28 mouse cellular contexts compared by ENCODE assay signal in genomic region chr10:105034711-105035386, GRCm38 (mm10).
DNase-seq lines count a peak whose midpoint lies in the region; ATAC-seq and TF ChIP-seq lines count a peak whose summit lies in the region.
"Had no signal": no experiment of that assay in that cellular context is flagged by ENCODE, and none has a peak within 500 bp of the region (broad histone marks: within the 10 kb centered on the region; RNA-seq: fewer than 3 reads in every experiment).

No protein-coding gene starts in this region.

- no peaks in the 10 kb centered on the region for H3K4me1 ChIP-seq in hindbrain, postnatal 0 days (ENCODE audit: insufficient read depth, low read length)
- no peaks in the 10 kb centered on the region for H3K4me1 ChIP-seq in hindbrain, embryonic 14.5 days (replicated peaks; ENCODE audit: control insufficient read depth, insufficient read depth, low read length)
- H3K4me1 ChIP-seq in midbrain, embryonic 11.5 days (ENCODE audit: control insufficient read depth, insufficient read depth, low read length) = no peaks in the 10 kb centered on the region
- no peaks in the 10 kb centered on the region for H3K4me1 ChIP-seq in midbrain, embryonic 15.5 days
- H3K4me1 ChIP-seq: embryonic facial prominence, embryonic 12.5 days; heart, embryonic 13.5 days; hindbrain, embryonic 15.5 days; kidney, embryonic 15.5 days; limb, embryonic 12.5 days; liver, embryonic 15.5 days; lung, embryonic 15.5 days; megakaryocyte, embryonic 14.5 days; neural tube, embryonic 12.5 days had no signal

- H3K4me2 ChIP-seq in hindbrain, postnatal 0 days (ENCODE audit: low read depth, low read length) = no peak overlapping the region
- no peak overlapping the region for H3K4me2 ChIP-seq in hindbrain, embryonic 14.5 days (replicated peaks)
- H3K4me2 ChIP-seq in midbrain, embryonic 11.5 days = no peak overlapping the region
- H3K4me2 ChIP-seq in midbrain, embryonic 15.5 days = no peak overlapping the region
- H3K4me2 ChIP-seq: embryonic facial prominence, embryonic 12.5 days; heart, embryonic 13.5 days; hindbrain, embryonic 15.5 days; kidney, embryonic 15.5 days; limb, embryonic 12.5 days; liver, embryonic 15.5 days; lung, embryonic 15.5 days; neural tube, embryonic 12.5 days had no signal

- ATAC-seq in hindbrain, postnatal 0 days = no peak
- no peak for ATAC-seq in hindbrain, embryonic 14.5 days (ENCODE audit: low FRiP score)
- ATAC-seq in midbrain, embryonic 11.5 days (ENCODE audit: low FRiP score) = no peak
- ATAC-seq in midbrain, embryonic 15.5 days (replicated peaks) = no peak
- ATAC-seq: activated CD4-positive, CD25-positive, alpha-beta regulatory T cell, adult 4 months; midbrain, embryonic 16.5 days had no signal

- H3K4me3 ChIP-seq in hindbrain, postnatal 0 days (ENCODE audit: low read length) = no peak overlapping the region
- no peak overlapping the region for H3K4me3 ChIP-seq in hindbrain, embryonic 14.5 days (replicated peaks; ENCODE audit: low read length)
- no peak overlapping the region for H3K4me3 ChIP-seq in midbrain, embryonic 11.5 days (ENCODE audit: low read depth, low read length)
- no peak overlapping the region for H3K4me3 ChIP-seq in midbrain, embryonic 15.5 days
- H3K4me3 ChIP-seq: embryonic facial prominence, embryonic 12.5 days; heart, embryonic 13.5 days; hindbrain, embryonic 15.5 days; kidney, embryonic 15.5 days; limb, embryonic 12.5 days; liver, embryonic 15.5 days; lung, embryonic 15.5 days; megakaryocyte, embryonic 14.5 days; myocyte; neural tube, embryonic 12.5 days had no signal

- no peaks in the 10 kb centered on the region for H3K9me3 ChIP-seq in hindbrain, postnatal 0 days (ENCODE audit: low read length)
- H3K9me3 ChIP-seq in hindbrain, embryonic 14.5 days (ENCODE audit: control insufficient read depth, low read length) = no peaks in the 10 kb centered on the region
- no peaks in the 10 kb centered on the region for H3K9me3 ChIP-seq in midbrain, embryonic 11.5 days (ENCODE audit: control insufficient read depth, low read length)
- no peaks in the 10 kb centered on the region for H3K9me3 ChIP-seq in midbrain, embryonic 15.5 days
- H3K9me3 ChIP-seq: embryonic facial prominence, embryonic 12.5 days; heart, embryonic 13.5 days; hindbrain, embryonic 15.5 days; kidney, embryonic 15.5 days; limb, embryonic 12.5 days; liver, embryonic 15.5 days; lung, embryonic 15.5 days; megakaryocyte, embryonic 14.5 days; neural tube, embryonic 12.5 days had no signal

- peak; percentile 3 for DNase-seq in hindbrain, postnatal 0 days (ENCODE audit: low spot score)
- DNase-seq in hindbrain, embryonic 14.5 days (ENCODE audit: low spot score) = no peak
- peak; percentile 4 for DNase-seq in midbrain, embryonic 11.5 days (ENCODE audit: low spot score, missing footprints)
- peak; percentile 60 for DNase-seq in brain, embryonic 14.5 days (ENCODE audit: low read depth)
- no peak for DNase-seq in lung, postnatal 10 days
- DNase-seq: adrenal gland, adult 2 months; adrenal gland, postnatal 36 days; cerebellum, adult 11 months; cerebellum, adult 9-11 months; embryo, embryonic 11 days; heart, postnatal 10 days; kidney, adult 18-20 months; kidney, postnatal 25 days; lung, postnatal 4 days had no signal

- 69% methylated on average over 1 of the region's 1 CpGs for WGBS in hindbrain, postnatal 0 days
- 83% methylated on average over 1 of the region's 1 CpGs for WGBS in hindbrain, embryonic 14.5 days
- 67% methylated on average over 1 of the region's 1 CpGs for WGBS in midbrain, embryonic 11.5 days
- WGBS in midbrain, embryonic 15.5 days = 50% methylated on average over 1 of the region's 1 CpGs

- H3K27me3 ChIP-seq in hindbrain, postnatal 0 days (ENCODE audit: insufficient read depth, low read length) = no peaks in the 10 kb centered on the region
- no peaks in the 10 kb centered on the region for H3K27me3 ChIP-seq in hindbrain, embryonic 14.5 days (ENCODE audit: control insufficient read depth, insufficient read depth, low read length)
- H3K27me3 ChIP-seq in midbrain, embryonic 11.5 days (ENCODE audit: control insufficient read depth, insufficient read depth, low read length) = no peaks in the 10 kb centered on the region
- no peaks in the 10 kb centered on the region for H3K27me3 ChIP-seq in midbrain, embryonic 15.5 days (replicated peaks)
- H3K27me3 ChIP-seq: CH12.LX; embryonic facial prominence, embryonic 12.5 days; heart, embryonic 13.5 days; hindbrain, embryonic 15.5 days; kidney, embryonic 15.5 days; limb, embryonic 12.5 days; liver, embryonic 15.5 days; lung, embryonic 15.5 days; megakaryocyte, embryonic 14.5 days; neural tube, embryonic 12.5 days had no signal

- no peak overlapping the region for H3K9ac ChIP-seq in hindbrain, postnatal 0 days (replicated peaks; ENCODE audit: low read length)
- H3K9ac ChIP-seq in hindbrain, embryonic 14.5 days = no peak overlapping the region
- no peak overlapping the region for H3K9ac ChIP-seq in midbrain, embryonic 11.5 days (ENCODE audit: low read length)
- H3K9ac ChIP-seq in midbrain, embryonic 15.5 days = no peak overlapping the region
- H3K9ac ChIP-seq: embryonic facial prominence, embryonic 12.5 days; heart, embryonic 13.5 days; hindbrain, embryonic 15.5 days; kidney, embryonic 15.5 days; limb, embryonic 12.5 days; liver, embryonic 15.5 days; lung, embryonic 15.5 days; neural tube, embryonic 12.5 days had no signal

- TF ChIP-seq CTCF in hindbrain, postnatal 0 days (IDR thresholded peaks at IDR 0.05; ENCODE audit: low read depth) = no peak
- no peak for TF ChIP-seq CTCF in brain, embryonic 14.5 days (IDR thresholded peaks at IDR 0.05; ENCODE audit: borderline replicate concordance, extremely low read depth, insufficient read depth, insufficient read length)

- H3K36me3 ChIP-seq in hindbrain, postnatal 0 days (ENCODE audit: insufficient read depth, low read length) = no peaks in the 10 kb centered on the region
- H3K36me3 ChIP-seq in hindbrain, embryonic 14.5 days (replicated peaks; ENCODE audit: control insufficient read depth, insufficient read depth) = no peaks in the 10 kb centered on the region
- H3K36me3 ChIP-seq in midbrain, embryonic 11.5 days (ENCODE audit: control insufficient read depth, insufficient read depth, low read length) = no peaks in the 10 kb centered on the region
- H3K36me3 ChIP-seq in midbrain, embryonic 15.5 days (replicated peaks) = no peaks in the 10 kb centered on the region
- H3K36me3 ChIP-seq: embryonic facial prominence, embryonic 12.5 days; heart, embryonic 13.5 days; hindbrain, embryonic 15.5 days; kidney, embryonic 15.5 days; limb, embryonic 12.5 days; liver, embryonic 15.5 days; lung, embryonic 15.5 days; neural tube, embryonic 12.5 days had no signal

- no peak for TF ChIP-seq POLR2A in brain, embryonic 14.5 days (IDR thresholded peaks at IDR 0.05; ENCODE audit: borderline replicate concordance, extremely low read depth, insufficient read depth, insufficient read length, poor library complexity, severe bottlenecking)

- no peak overlapping the region for H3K27ac ChIP-seq in hindbrain, postnatal 0 days
- no peak overlapping the region for H3K27ac ChIP-seq in hindbrain, embryonic 14.5 days
- no peak overlapping the region for H3K27ac ChIP-seq in midbrain, embryonic 11.5 days (ENCODE audit: low read depth, low read length)
- no peak overlapping the region for H3K27ac ChIP-seq in midbrain, embryonic 15.5 days
- H3K27ac ChIP-seq: embryonic facial prominence, embryonic 12.5 days; heart, embryonic 13.5 days; hindbrain, embryonic 15.5 days; kidney, embryonic 15.5 days; limb, embryonic 12.5 days; liver, embryonic 15.5 days; lung, embryonic 15.5 days; neural tube, embryonic 12.5 days had no signal

Comparison
In these comparisons a context has a peak if more than half of its experiments do, and no peak if none do; other contexts are left out.
1. DNase-seq: peak in hindbrain, postnatal 0 days (single experiment), midbrain, embryonic 11.5 days (single experiment) and brain, embryonic 14.5 days (single experiment); none in hindbrain, embryonic 14.5 days (single experiment) and lung, postnatal 10 days (single experiment).